Mouse (Mus musculus) subcutaneous adipose tissue, adult 2 months (tissue): Measurements from ENCODE around the gene Tmem143. TPM values are rescaled to one million over a fixed set of nuclear protein-coding genes. Genes with fewer than 3 reads are reported as not detected.

Experiments
- polyA plus RNA-seq: library from polyadenylated mRNA; depleted of rRNA; stranded (reverse); fragments of >200 nt; gene quantifications from 2 replicates; pipeline ENCODE4 v1.2.3, GENCODE M21; 2012; ENCODE audit warnings: low replicate concordance; rRNA removed

Gene Tmem143
- polyA plus RNA-seq: 85.1 and 137 TPM in 2 replicates

DNA sequence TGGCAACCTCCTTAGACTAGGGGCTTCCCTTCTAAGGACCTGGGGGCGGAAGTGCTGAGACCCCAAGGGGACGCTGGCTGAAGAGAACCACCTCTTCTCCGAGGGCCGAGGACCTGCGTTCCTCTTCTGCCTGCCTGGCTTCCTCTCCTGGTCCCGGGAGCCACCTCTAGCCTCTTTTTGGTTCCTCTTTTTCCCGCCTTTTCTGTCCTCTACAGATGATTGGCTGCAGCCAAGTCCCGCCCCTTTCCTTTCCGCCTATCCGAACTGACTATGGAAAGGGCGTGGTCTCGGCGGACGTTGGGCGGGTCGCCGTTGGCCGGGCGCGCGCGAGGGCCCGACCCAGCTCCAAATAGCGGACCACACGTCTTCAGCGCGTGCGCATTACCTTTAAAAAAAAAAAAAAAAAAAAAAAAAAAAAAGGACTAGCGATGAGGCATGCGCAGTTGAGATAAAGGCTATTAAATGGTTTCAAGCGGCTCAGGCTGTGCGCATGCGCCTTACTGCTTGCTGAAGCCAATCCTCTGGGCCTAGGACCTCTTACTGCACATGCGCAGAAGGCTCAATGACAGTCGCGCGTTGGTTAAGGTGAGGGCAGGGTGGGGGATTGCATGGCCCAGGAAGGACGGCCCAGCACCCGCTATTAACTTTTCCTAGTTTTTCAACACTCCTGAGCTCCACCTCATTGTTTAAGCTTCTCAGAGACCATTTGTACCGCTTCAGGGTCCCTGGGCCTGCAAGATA is at the start of gene Tmem143, which contains the start of gene Syngr4:
Gene Tmem143 (plus strand): TSS at position 425 of the 741 bp plus-strand sequence.
Gene Syngr4 (minus strand): TSS at position 198 of the 741 bp plus-strand sequence.

DNA sequence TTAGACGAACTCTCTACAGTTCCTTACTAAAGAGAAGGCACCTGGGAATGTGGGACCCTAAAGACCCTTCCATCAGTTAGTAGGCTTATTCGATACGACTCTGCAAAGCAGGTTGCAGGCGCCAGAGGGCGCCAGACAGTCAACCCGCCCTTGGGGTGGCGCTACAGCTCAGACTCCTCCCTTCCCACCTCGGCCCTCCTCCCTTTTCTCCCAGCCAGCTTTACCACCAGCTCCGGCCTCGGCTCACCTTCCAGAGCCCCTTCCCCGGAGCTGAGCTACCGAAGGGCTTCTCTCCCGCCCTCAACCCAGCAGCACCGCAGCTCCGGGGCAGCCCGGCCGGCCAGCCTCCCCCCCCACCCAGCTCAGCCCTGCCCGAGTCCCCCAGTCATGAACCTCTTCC is 24.1 kb upstream of the Tmem143 start, which contains the start of gene Kdelr1:
Gene Kdelr1 (plus strand): TSS at position 149 of the 400 bp plus-strand sequence.

DNA sequence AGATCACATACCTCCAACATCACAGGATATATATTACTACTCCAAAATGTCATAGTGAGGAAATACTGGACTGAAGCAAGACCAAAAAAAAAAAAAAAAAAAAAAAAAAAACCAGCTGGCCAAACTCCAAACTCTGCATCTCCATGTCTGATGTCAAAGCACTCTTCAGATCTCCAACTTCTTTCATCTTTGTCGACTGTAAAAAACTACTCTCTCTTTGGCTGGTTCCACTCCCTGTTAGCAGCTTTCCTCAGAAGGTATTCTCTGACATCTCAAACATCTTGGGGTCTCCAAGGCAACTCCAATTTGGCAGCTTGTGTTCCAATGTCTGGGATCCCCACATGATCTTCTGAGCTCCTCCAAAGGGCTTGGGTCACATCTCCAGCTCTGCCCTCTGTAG is 18.5 kb upstream of the Tmem143 start, which contains the start of gene Grin2d:
Gene Grin2d (minus strand): TSS at position 101 of the 400 bp plus-strand sequence.

DNA sequence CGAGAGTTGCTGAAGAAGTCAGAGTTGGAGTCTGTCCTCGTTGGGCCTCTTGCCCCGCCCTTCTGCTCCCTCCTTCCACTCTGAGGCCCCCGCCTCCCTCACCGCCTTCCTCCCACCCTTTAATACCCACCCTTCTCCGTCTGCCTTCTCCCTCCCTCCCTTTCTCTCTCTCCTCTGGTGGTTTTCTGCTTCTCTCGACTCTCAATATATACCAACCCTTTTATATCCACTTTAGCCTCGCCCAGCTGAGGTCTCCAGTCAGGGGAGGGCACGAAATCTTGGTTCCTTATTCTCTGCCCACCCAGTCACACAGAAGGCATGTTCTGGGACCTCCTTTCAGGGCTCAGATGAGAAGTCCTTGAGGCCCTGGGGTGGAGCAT is 24.5 kb downstream of the Tmem143 start, which contains the start of gene Emp3:
Gene Emp3 (minus strand): TSS at position 163 of the 380 bp plus-strand sequence.

DNA sequence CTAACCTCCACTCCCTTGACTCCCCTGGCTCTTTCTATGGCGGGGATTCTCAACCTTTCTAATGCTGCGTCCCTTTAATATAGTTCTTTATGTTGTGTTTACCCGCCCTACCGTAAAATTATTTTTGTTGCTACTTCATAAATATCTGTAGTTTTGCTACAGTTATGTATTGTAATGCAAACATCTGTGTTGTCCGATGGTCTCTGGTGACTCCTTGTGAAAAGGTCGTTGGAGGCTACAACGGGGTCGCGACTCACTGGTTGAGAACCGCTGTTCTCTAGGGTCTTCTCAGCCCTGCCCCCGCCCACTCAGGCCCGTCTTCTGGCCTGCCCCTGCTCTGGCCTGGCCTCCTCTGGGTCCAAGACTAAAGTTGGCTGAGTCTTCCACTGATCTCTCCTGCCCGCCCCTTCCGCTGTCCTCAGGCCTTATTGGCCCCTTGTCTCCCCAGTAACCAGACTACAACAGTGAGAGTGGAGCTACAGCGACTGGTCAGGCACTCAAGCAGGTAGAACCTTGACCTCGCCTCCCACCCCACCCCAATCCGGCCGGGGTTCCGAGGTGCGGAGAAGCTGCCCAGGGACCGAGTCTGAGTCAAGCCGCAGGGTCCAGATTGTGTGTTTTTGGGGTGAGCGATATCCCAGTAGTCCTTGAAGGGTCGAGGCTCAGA is 27.2 kb downstream of the Tmem143 start, which contains the start of gene Ccdc114:
Gene Ccdc114 (plus strand): TSS at position 311 of the 667 bp plus-strand sequence.

Other genes with a start within 250 kb of the Tmem143 start
- 0.03 and 21.7 TPM in 2 replicates for gene Fut2, start 230.5 kb upstream of the Tmem143 start, polyA plus RNA-seq
- not detected in 2 replicates for gene Ntn5, start 212.9 kb upstream of the Tmem143 start, polyA plus RNA-seq
- 0.23 and 0.30 TPM in 2 replicates for gene Sec1, start 202.5 kb upstream of the Tmem143 start, polyA plus RNA-seq
- 17.8 and 42.8 TPM in 2 replicates for gene Car11, start 197.1 kb upstream of the Tmem143 start, polyA plus RNA-seq
- gene Dbp, start 191.9 kb upstream of the Tmem143 start, polyA plus RNA-seq: 63.6 and 77.9 TPM in 2 replicates
- gene Rpl18, start 181.5 kb upstream of the Tmem143 start, polyA plus RNA-seq: 753 and 1,942 TPM in 2 replicates
- gene Sphk2, start 178.9 kb upstream of the Tmem143 start, polyA plus RNA-seq: 36.9 and 48.7 TPM in 2 replicates
- gene Fam83e, start 175.7 kb upstream of the Tmem143 start, polyA plus RNA-seq: 0.42 and 0.51 TPM in 2 replicates
- gene Spaca4, start 171.1 kb upstream of the Tmem143 start, polyA plus RNA-seq: not detected in 2 replicates
- gene Lmtk3, start 113.2 kb upstream of the Tmem143 start, polyA plus RNA-seq: 0.63 and 25.3 TPM in 2 replicates
- gene Sult2b1, start 112.3 kb upstream of the Tmem143 start, polyA plus RNA-seq: 0.23 and 2.8 TPM in 2 replicates
- gene Cyth2, start 82.4 kb upstream of the Tmem143 start, polyA plus RNA-seq: 51.8 and 57.9 TPM in 2 replicates
- gene Kcnj14, start 72.2 kb upstream of the Tmem143 start, polyA plus RNA-seq: 4.8 and 23.1 TPM in 2 replicates
- gene Grwd1, start 66.0 kb upstream of the Tmem143 start, polyA plus RNA-seq: 14.7 and 32.7 TPM in 2 replicates
- 371 and 393 TPM in 2 replicates for gene Kdelr1, start 24.2 kb upstream of the Tmem143 start, polyA plus RNA-seq
- 1.1 and 6.1 TPM in 2 replicates for gene Grin2d, start 18.6 kb upstream of the Tmem143 start, polyA plus RNA-seq
- 0.19 TPM in 1 of 2 replicates, not detected in the other for gene Syngr4, start 227 bp upstream of the Tmem143 start, polyA plus RNA-seq
- 179 and 360 TPM in 2 replicates for gene Emp3, start 24.5 kb downstream of the Tmem143 start, polyA plus RNA-seq
- gene Ccdc114, start 27.1 kb downstream of the Tmem143 start, polyA plus RNA-seq: 4.2 and 9.5 TPM in 2 replicates
- 0.23 and 0.82 TPM in 2 replicates for gene Abcc6, start 133.4 kb downstream of the Tmem143 start, polyA plus RNA-seq
- gene Nomo1, start 136.8 kb downstream of the Tmem143 start, polyA plus RNA-seq: 64.3 and 77.7 TPM in 2 replicates
- gene Kcnj11, start 203.8 kb downstream of the Tmem143 start, polyA plus RNA-seq: 0.24 and 0.47 TPM in 2 replicates